Mouse (Mus musculus): Measurements from ENCODE around the gene Cdyl2. TPM values are rescaled to one million over a fixed set of nuclear protein-coding genes. Genes with fewer than 3 reads are reported as not detected.

Cdyl2 gene
- polyA plus RNA-seq, 2 experiments: 3.1 to 8.7 TPM

GRCm38 (mm10) chr8:116640925-116641324, 91.9 kb downstream of the Cdyl2 start:
- Histone ChIP-seq H3K36me3 (ENCODE audit: control insufficient read depth, insufficient read depth, low read length) (no peaks in the 10 kb centered on the region), H3K9ac (ENCODE audit: low read depth, low read length, severe bottlenecking) (no peak overlapping the region), H3K9me3 (ENCODE audit: control insufficient read depth, low read length) (no peaks in the 10 kb centered on the region), H3K4me1 (ENCODE audit: control insufficient read depth, insufficient read depth, low read length) (no peaks in the 10 kb centered on the region), H3K27ac (replicated peaks; ENCODE audit: low read depth, low read length) (no peak overlapping the region), H3K4me3 (replicated peaks; ENCODE audit: low read length) (no peak overlapping the region), H3K27me3 (ENCODE audit: control insufficient read depth, insufficient read depth, low read length) (no peaks in the 10 kb centered on the region), H3K4me2 (replicated peaks; ENCODE audit: low read depth, low read length, severe bottlenecking) (no peak overlapping the region)
- DNase-seq (ENCODE audit: low spot score): no peak
- no peak for ATAC-seq (ENCODE audit: low FRiP score, low read depth)
- TF ChIP-seq POLR2A (IDR thresholded peaks at IDR 0.05; ENCODE audit: borderline replicate concordance, extremely low read depth, insufficient read depth, insufficient read length): no peak
- WGBS: 75% methylated on average over 10 of the region's 10 CpGs

GRCm38 (mm10) chr8:116637998-116638397, 94.8 kb downstream of the Cdyl2 start:
- Histone ChIP-seq H3K9me3 (ENCODE audit: control insufficient read depth, low read length) (no peaks in the 10 kb centered on the region), H3K27ac (replicated peaks; ENCODE audit: low read depth, low read length) (no peak overlapping the region), H3K36me3 (ENCODE audit: control insufficient read depth, insufficient read depth, low read length) (no peaks in the 10 kb centered on the region), H3K27me3 (ENCODE audit: control insufficient read depth, insufficient read depth, low read length) (no peaks in the 10 kb centered on the region), H3K4me2 (replicated peaks; ENCODE audit: low read depth, low read length, severe bottlenecking) (no peak overlapping the region), H3K4me3 (replicated peaks; ENCODE audit: low read length) (no peak overlapping the region), H3K4me1 (ENCODE audit: control insufficient read depth, insufficient read depth, low read length) (no peaks in the 10 kb centered on the region), H3K9ac (ENCODE audit: low read depth, low read length, severe bottlenecking) (no peak overlapping the region)
- 80% methylated on average over 4 of the region's 4 CpGs for WGBS
- ATAC-seq (ENCODE audit: low FRiP score, low read depth) (no peak), DNase-seq (ENCODE audit: low spot score) (no peak)
- no peak for TF ChIP-seq POLR2A (IDR thresholded peaks at IDR 0.05; ENCODE audit: borderline replicate concordance, extremely low read depth, insufficient read depth, insufficient read length)

GRCm38 (mm10) chr8:116637193-116637592, 95.6 kb downstream of the Cdyl2 start:
- no peak for TF ChIP-seq POLR2A (IDR thresholded peaks at IDR 0.05; ENCODE audit: borderline replicate concordance, extremely low read depth, insufficient read depth, insufficient read length)

GRCm38 (mm10) chr8:116636396-116636795, 96.4 kb downstream of the Cdyl2 start:
- ATAC-seq (ENCODE audit: low FRiP score, low read depth) (no peak), DNase-seq (ENCODE audit: low spot score) (no peak)
- no peaks in the 10 kb centered on the region for H3K9me3 ChIP-seq (ENCODE audit: control insufficient read depth, low read length)
- H3K27me3 ChIP-seq (ENCODE audit: control insufficient read depth, insufficient read depth, low read length): no peaks in the 10 kb centered on the region
- no peak for TF ChIP-seq POLR2A (IDR thresholded peaks at IDR 0.05; ENCODE audit: borderline replicate concordance, extremely low read depth, insufficient read depth, insufficient read length)
- WGBS: 80% methylated on average over 10 of the region's 10 CpGs
- no peaks in the 10 kb centered on the region for H3K36me3 ChIP-seq (ENCODE audit: control insufficient read depth, insufficient read depth, low read length)
- no peak overlapping the region for H3K4me2 ChIP-seq (replicated peaks; ENCODE audit: low read depth, low read length, severe bottlenecking)
- H3K9ac ChIP-seq (ENCODE audit: low read depth, low read length, severe bottlenecking): no peak overlapping the region
- no peaks in the 10 kb centered on the region for H3K4me1 ChIP-seq (ENCODE audit: control insufficient read depth, insufficient read depth, low read length)
- H3K4me3 ChIP-seq (replicated peaks; ENCODE audit: low read length): no peak overlapping the region
- H3K27ac ChIP-seq (replicated peaks; ENCODE audit: low read depth, low read length): no peak overlapping the region

More at GRCm38 (mm10) chr8:116637193-116637592, 95.6 kb downstream of the Cdyl2 start:
- H3K4me2 ChIP-seq (replicated peaks; ENCODE audit: low read depth, low read length, severe bottlenecking): no peak overlapping the region
- H3K4me3 ChIP-seq (replicated peaks; ENCODE audit: low read length): no peak overlapping the region
- no peaks in the 10 kb centered on the region for H3K9me3 ChIP-seq (ENCODE audit: control insufficient read depth, low read length)
- WGBS: 89% methylated on average over 7 of the region's 7 CpGs
- H3K27me3 ChIP-seq (ENCODE audit: control insufficient read depth, insufficient read depth, low read length): no peaks in the 10 kb centered on the region
- no peak overlapping the region for H3K27ac ChIP-seq (replicated peaks; ENCODE audit: low read depth, low read length)
- DNase-seq (ENCODE audit: low spot score) (no peak), ATAC-seq (ENCODE audit: low FRiP score, low read depth) (no peak)
- no peak overlapping the region for H3K9ac ChIP-seq (ENCODE audit: low read depth, low read length, severe bottlenecking)
- no peaks in the 10 kb centered on the region for H3K4me1 ChIP-seq (ENCODE audit: control insufficient read depth, insufficient read depth, low read length)
- H3K36me3 ChIP-seq (ENCODE audit: control insufficient read depth, insufficient read depth, low read length): no peaks in the 10 kb centered on the region

- ATAC-seq (ENCODE audit: low FRiP score, low read depth) (peak; percentile 34; the same call in 1 of the 2 replicates), DNase-seq (ENCODE audit: low spot score) (no peak)
- Histone ChIP-seq H3K4me3 (replicated peaks; ENCODE audit: low read length) (no peak overlapping the region), H3K36me3 (ENCODE audit: control insufficient read depth, insufficient read depth, low read length) (no peaks in the 10 kb centered on the region), H3K27ac (replicated peaks; ENCODE audit: low read depth, low read length) (no peak overlapping the region), H3K4me1 (ENCODE audit: control insufficient read depth, insufficient read depth, low read length) (no peaks in the 10 kb centered on the region), H3K9ac (ENCODE audit: low read depth, low read length, severe bottlenecking) (no peak overlapping the region), H3K9me3 (ENCODE audit: control insufficient read depth, low read length) (no peaks in the 10 kb centered on the region), H3K27me3 (ENCODE audit: control insufficient read depth, insufficient read depth, low read length) (no peaks in the 10 kb centered on the region), H3K4me2 (replicated peaks; ENCODE audit: low read depth, low read length, severe bottlenecking) (no peak overlapping the region)
- no peak for TF ChIP-seq POLR2A (IDR thresholded peaks at IDR 0.05; ENCODE audit: borderline replicate concordance, extremely low read depth, insufficient read depth, insufficient read length)
- WGBS: 84% methylated on average over 8 of the region's 8 CpGs
Observed at GRCm38 (mm10) chr8:116635972-116636371, 96.8 kb downstream of the Cdyl2 start.

GRCm38 (mm10) chr8:116635261-116635660, 97.5 kb downstream of the Cdyl2 start:
- no peak for ATAC-seq (ENCODE audit: low FRiP score, low read depth)
- DNase-seq (ENCODE audit: low spot score): no peak
- H3K27me3 ChIP-seq (ENCODE audit: control insufficient read depth, insufficient read depth, low read length): no peaks in the 10 kb centered on the region
- no peak overlapping the region for H3K4me2 ChIP-seq (replicated peaks; ENCODE audit: low read depth, low read length, severe bottlenecking)
- no peaks in the 10 kb centered on the region for H3K36me3 ChIP-seq (ENCODE audit: control insufficient read depth, insufficient read depth, low read length)
- H3K4me1 ChIP-seq (ENCODE audit: control insufficient read depth, insufficient read depth, low read length): no peaks in the 10 kb centered on the region
- no peak overlapping the region for H3K4me3 ChIP-seq (replicated peaks; ENCODE audit: low read length)
- TF ChIP-seq POLR2A (IDR thresholded peaks at IDR 0.05; ENCODE audit: borderline replicate concordance, extremely low read depth, insufficient read depth, insufficient read length): no peak
- no peak overlapping the region for H3K9ac ChIP-seq (ENCODE audit: low read depth, low read length, severe bottlenecking)
- WGBS: 88% methylated on average over 13 of the region's 13 CpGs
- H3K27ac ChIP-seq (replicated peaks; ENCODE audit: low read depth, low read length): no peak overlapping the region
- H3K9me3 ChIP-seq (ENCODE audit: control insufficient read depth, low read length): no peaks in the 10 kb centered on the region
